Mouse (Mus musculus) lung, adult 18-20 months (tissue): ENCODE measurements around the gene Hpca.

ENCODE experiments used
- DNase-seq, 2 experiments: peaks; one replicate each; pipeline ENCODE4 v3.0.0; 2022; ENCODE audit warnings: mixed read lengths in 2 of 2

The Hpca gene

GRCm38 (mm10) chr4:129135637-129136036 lies 13.8 kb upstream of the Hpca start:
- DNase-seq, result no peak

- peak; percentile 55 to 58 for DNase-seq
Measured at GRCm38 (mm10) chr4:129134799-129135585, 13.2 kb upstream of the Hpca start.

GRCm38 (mm10) chr4:129130755-129131303 lies 9.0 kb upstream of the Hpca start:
- DNase-seq, result peak; percentile 51 to 59

GRCm38 (mm10) chr4:129130149-129130548 lies 8.3 kb upstream of the Hpca start:
- DNase-seq, result no peak

- DNase-seq, result no peak
Measured at GRCm38 (mm10) chr4:129129387-129129786, 7.6 kb upstream of the Hpca start.

- no peak for DNase-seq
Measured at GRCm38 (mm10) chr4:129128582-129129338, 6.9 kb upstream of the Hpca start.

GRCm38 (mm10) chr4:129125736-129126451 lies 4.1 kb upstream of the Hpca start:
- peak; percentile 45 to 50 for DNase-seq

- no peak for DNase-seq
Measured at GRCm38 (mm10) chr4:129124652-129125146, 2.9 kb upstream of the Hpca start.

- no peak for DNase-seq
Measured at GRCm38 (mm10) chr4:129122719-129123118, 883 bp upstream of the Hpca start.

- DNase-seq, result no peak
Measured at GRCm38 (mm10) chr4:129122107-129122506, 271 bp upstream of the Hpca start.

- DNase-seq, result peak; percentile 33 to 47
Measured at GRCm38 (mm10) chr4:129120520-129121445, 1.1 kb downstream of the Hpca start.

GRCm38 (mm10) chr4:129119708-129120107 lies 2.1 kb downstream of the Hpca start:
- no peak for DNase-seq

GRCm38 (mm10) chr4:129117720-129118510 lies 3.9 kb downstream of the Hpca start:
- DNase-seq, result no peak

- no peak for DNase-seq
Measured at GRCm38 (mm10) chr4:129116703-129117102, 5.1 kb downstream of the Hpca start.

GRCm38 (mm10) chr4:129113083-129113988 lies 8.5 kb downstream of the Hpca start:
- DNase-seq, result peak; percentile 27 to 32

GRCm38 (mm10) chr4:129112231-129112630 lies 9.6 kb downstream of the Hpca start:
- DNase-seq, result no peak

GRCm38 (mm10) chr4:129111350-129111749 lies 10.5 kb downstream of the Hpca start:
- no peak for DNase-seq

- no peak for DNase-seq
Measured at GRCm38 (mm10) chr4:129110804-129111203, 11.0 kb downstream of the Hpca start.

- no peak for DNase-seq
Measured at GRCm38 (mm10) chr4:129108624-129109023, 13.2 kb downstream of the Hpca start.
